24 mouse cellular contexts compared by ENCODE assay signal in the genomic region with DNA sequence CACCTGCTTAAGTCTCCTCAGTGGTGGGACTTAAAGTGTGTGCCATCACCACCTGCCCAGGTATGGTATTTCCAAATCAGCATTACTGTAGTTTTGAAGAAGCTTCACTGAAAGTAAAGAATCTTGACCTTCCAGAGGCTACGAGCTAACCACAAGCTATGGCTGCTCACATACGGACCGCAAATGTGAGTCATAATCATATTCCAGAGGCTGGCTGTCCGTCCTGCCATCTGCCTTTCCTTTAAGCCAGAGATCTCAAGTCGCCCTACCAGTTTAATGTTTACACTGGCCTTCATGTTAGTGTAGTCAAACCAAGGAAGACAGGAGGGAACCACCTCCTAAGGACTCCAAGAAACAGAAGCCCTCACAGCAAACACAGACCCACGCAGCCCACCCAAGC. TPM values are rescaled to one million over a fixed set of nuclear protein-coding genes. Genes with fewer than 3 reads are reported as not detected.
DNase-seq lines count a peak whose midpoint lies in the region; ATAC-seq and TF ChIP-seq lines count a peak whose summit lies in the region.
"Had no signal": no experiment of that assay in that cellular context is flagged by ENCODE, and none has a peak within 500 bp of the region (broad histone marks: within the 10 kb centered on the region; RNA-seq: fewer than 3 reads in every experiment).

No protein-coding gene starts in this region.

- no peak for TF ChIP-seq EP300 in stomach, postnatal 0 days (optimal IDR thresholded peaks at IDR 0.05)

- H3K36me3 ChIP-seq in kidney, adult 2 months (ENCODE audit: control insufficient read depth, insufficient read depth, low read length) = no peaks in the 10 kb centered on the region
- no peaks in the 10 kb centered on the region; the same call in 1 of the 2 replicates for H3K36me3 ChIP-seq in stomach, embryonic 16.5 days (ENCODE audit: control insufficient read depth, insufficient read depth, low read length)
- no peaks in the 10 kb centered on the region; the same call in 1 of the 2 replicates for H3K36me3 ChIP-seq in stomach, postnatal 0 days (ENCODE audit: control insufficient read depth, insufficient read depth, low read length)
- H3K36me3 ChIP-seq in midbrain, embryonic 11.5 days (ENCODE audit: control insufficient read depth, insufficient read depth, low read length) = peaks cover 13% of the 10 kb centered on the region

- no peak for TF ChIP-seq CTCF in kidney, adult 2 months (conservative IDR thresholded peaks at IDR 0.05; ENCODE audit: insufficient read depth, insufficient read length, low read depth, low read length)
- no peak for TF ChIP-seq CTCF in stomach, postnatal 0 days (IDR thresholded peaks at IDR 0.05; ENCODE audit: low read depth)
- TF ChIP-seq CTCF in embryonic fibroblast, embryonic 13.5 days (IDR thresholded peaks at IDR 0.05; ENCODE audit: borderline replicate concordance, insufficient read depth, low read length) = no peak

- H3K4me1 ChIP-seq in kidney, adult 2 months (ENCODE audit: control insufficient read depth, insufficient read depth, low read length) = peaks cover 6% of the 10 kb centered on the region; the same call in 1 of the 2 replicates
- peaks cover 3% of the 10 kb centered on the region; the same call in 1 of the 2 replicates for H3K4me1 ChIP-seq in stomach, embryonic 16.5 days (ENCODE audit: control insufficient read depth, insufficient read depth, low read length)
- no peaks in the 10 kb centered on the region for H3K4me1 ChIP-seq in stomach, postnatal 0 days (replicated peaks; ENCODE audit: control insufficient read depth, insufficient read depth)
- H3K4me1 ChIP-seq in embryonic fibroblast, embryonic 13.5 days (ENCODE audit: control insufficient read depth, insufficient read depth, low read length) = peaks cover 15% of the 10 kb centered on the region; the same call in 1 of the 2 replicates
- H3K4me1 ChIP-seq in midbrain, embryonic 11.5 days (ENCODE audit: control insufficient read depth, insufficient read depth, low read length) = no peaks in the 10 kb centered on the region
- H3K4me1 ChIP-seq: hindbrain, embryonic 15.5 days had no signal

- H3K27me3 ChIP-seq in kidney, adult 2 months (replicated peaks; ENCODE audit: control insufficient read depth, insufficient read depth, low read length) = no peaks in the 10 kb centered on the region
- H3K27me3 ChIP-seq in stomach, embryonic 16.5 days (ENCODE audit: control insufficient read depth, insufficient read depth, low read length) = no peaks in the 10 kb centered on the region
- no peaks in the 10 kb centered on the region for H3K27me3 ChIP-seq in stomach, postnatal 0 days (ENCODE audit: control insufficient read depth, insufficient read depth, low read length)
- no peaks in the 10 kb centered on the region for H3K27me3 ChIP-seq in midbrain, embryonic 11.5 days (ENCODE audit: control insufficient read depth, insufficient read depth, low read length)
- H3K27me3 ChIP-seq: embryonic facial prominence, embryonic 12.5 days; heart, embryonic 12.5 days; hindbrain, embryonic 15.5 days had no signal

- H3K4me2 ChIP-seq in stomach, embryonic 16.5 days (ENCODE audit: low read depth, low read length) = no peak overlapping the region
- no peak overlapping the region for H3K4me2 ChIP-seq in stomach, postnatal 0 days (replicated peaks; ENCODE audit: low read depth)
- H3K4me2 ChIP-seq in midbrain, embryonic 11.5 days = no peak overlapping the region
- H3K4me2 ChIP-seq: embryonic facial prominence, embryonic 12.5 days; heart, embryonic 12.5 days; hindbrain, embryonic 15.5 days had no signal

- no peak for ATAC-seq in stomach, embryonic 16.5 days (ENCODE audit: insufficient read depth, low FRiP score)
- ATAC-seq in stomach, postnatal 0 days (ENCODE audit: low FRiP score, low TSS enrichment) = no peak
- no peak for ATAC-seq in megakaryocyte, adult 5-6 weeks (ENCODE audit: poor library complexity, severe bottlenecking)
- ATAC-seq in midbrain, embryonic 11.5 days (ENCODE audit: low FRiP score) = no peak
- ATAC-seq: CD4-positive, CD25-positive, alpha-beta regulatory T cell, adult 4 months; forebrain, embryonic 14.5 days had no signal

- no peak overlapping the region for H3K9ac ChIP-seq in stomach, embryonic 16.5 days (ENCODE audit: low read length)
- H3K9ac ChIP-seq in stomach, postnatal 0 days (ENCODE audit: low read length) = no peak overlapping the region
- no peak overlapping the region for H3K9ac ChIP-seq in midbrain, embryonic 11.5 days (ENCODE audit: low read length)
- H3K9ac ChIP-seq: embryonic facial prominence, embryonic 12.5 days; heart, embryonic 12.5 days; hindbrain, embryonic 15.5 days had no signal

- no peaks in the 10 kb centered on the region for H3K9me3 ChIP-seq in stomach, embryonic 16.5 days (replicated peaks; ENCODE audit: control insufficient read depth, low read length)
- no peaks in the 10 kb centered on the region for H3K9me3 ChIP-seq in stomach, postnatal 0 days (ENCODE audit: control insufficient read depth, low read length)
- no peaks in the 10 kb centered on the region for H3K9me3 ChIP-seq in midbrain, embryonic 11.5 days (ENCODE audit: control insufficient read depth, low read length)
- H3K9me3 ChIP-seq: embryonic facial prominence, embryonic 12.5 days; forebrain, embryonic 10.5 days; G1E; heart, embryonic 12.5 days; hindbrain, embryonic 15.5 days had no signal

- WGBS in kidney, adult 2 months = 78% methylated on average over 6 of the region's 6 CpGs
- 64% methylated on average over 6 of the region's 6 CpGs for WGBS in stomach, embryonic 16.5 days
- 73% methylated on average over 6 of the region's 6 CpGs for WGBS in stomach, postnatal 0 days
- 92% methylated on average over 6 of the region's 6 CpGs for WGBS in midbrain, embryonic 11.5 days

- H3K4me3 ChIP-seq in kidney, adult 2 months (ENCODE audit: insufficient read depth, low read depth, low read length) = no peak overlapping the region
- H3K4me3 ChIP-seq in stomach, embryonic 16.5 days (replicated peaks; ENCODE audit: low read length) = no peak overlapping the region
- no peak overlapping the region for H3K4me3 ChIP-seq in stomach, postnatal 0 days (ENCODE audit: low read depth, low read length)
- H3K4me3 ChIP-seq in embryonic fibroblast, embryonic 13.5 days (ENCODE audit: insufficient read depth, low read length) = no peak overlapping the region
- H3K4me3 ChIP-seq in midbrain, embryonic 11.5 days (ENCODE audit: low read depth, low read length) = no peak overlapping the region
- H3K4me3 ChIP-seq: embryonic facial prominence, embryonic 12.5 days; erythroblast, embryonic 14.5 days; forebrain, embryonic 10.5 days; gastrocnemius, adult 2 months; heart, embryonic 12.5 days; hindbrain, embryonic 15.5 days had no signal

- TF ChIP-seq POLR2A in kidney, adult 2 months (IDR thresholded peaks at IDR 0.05; ENCODE audit: low read depth, low read length) = no peak
- no peak for TF ChIP-seq POLR2A in embryonic fibroblast, embryonic 13.5 days (IDR thresholded peaks at IDR 0.05; ENCODE audit: low read depth, low read length)

- H3K27ac ChIP-seq in kidney, adult 2 months (ENCODE audit: insufficient read depth, low read depth, low read length) = no peak overlapping the region
- peak overlapping the region; percentile 29; the same call in 1 of the 2 replicates for H3K27ac ChIP-seq in stomach, embryonic 16.5 days (ENCODE audit: low read length)
- no peak overlapping the region for H3K27ac ChIP-seq in stomach, postnatal 0 days (replicated peaks)
- H3K27ac ChIP-seq in embryonic fibroblast, embryonic 13.5 days (ENCODE audit: insufficient read depth, low read length) = peak overlapping the region; percentile 92
- H3K27ac ChIP-seq in midbrain, embryonic 11.5 days (ENCODE audit: low read depth, low read length) = no peak overlapping the region
- H3K27ac ChIP-seq: forebrain, embryonic 10.5 days; hindbrain, embryonic 15.5 days had no signal

- peak; percentile 20 for DNase-seq in kidney, adult 2 months
- DNase-seq in kidney, adult 8-10 months = no peak
- DNase-seq in stomach, postnatal 0 days (ENCODE audit: low spot score) = no peak
- no peak for DNase-seq in midbrain, embryonic 11.5 days (ENCODE audit: low spot score, missing footprints)
- DNase-seq: adrenal gland, postnatal 10 days; cerebellum, adult 11 months; cerebellum, adult 8-10 months; cerebellum, postnatal 14 days; embryo, embryonic 11 days; gastrocnemius, adult 2 months; gastrocnemius, postnatal 25 days; heart, postnatal 36 days had no signal

RNA-seq across cellular contexts. Expression of a gene that starts 21.0 kb away (rescaled TPM):
- polyA plus RNA-seq in kidney, adult 2 months (2012; rRNA removed) = 170 and 175 TPM in 2 replicates
- 54.7 and 59.3 TPM in 2 replicates for polyA plus RNA-seq in stomach, embryonic 16.5 days (2015; fragmentation: Nextera tagmentation; extraction: Ambion mirVana)
- 31.4 and 36.8 TPM in 2 replicates for polyA plus RNA-seq in stomach, postnatal 0 days (2015; fragmentation: Nextera tagmentation; extraction: Ambion mirVana)
- 38.2 and 41.0 TPM in 2 replicates for polyA plus RNA-seq in embryonic fibroblast, embryonic 13.5 days (2011; ENCODE audit: insufficient read length, low read depth, missing spikeins)
- total RNA-seq in megakaryocyte, adult 5-6 weeks (2015) = 1.8 and 2.0 TPM in 2 replicates
- not detected in 2 replicates for total RNA-seq in megakaryocyte, adult 5-6 weeks (2017)
- polyA plus RNA-seq in midbrain, embryonic 11.5 days (2014; fragmentation: Nextera tagmentation; extraction: Ambion mirVana) = 3.4 and 5.6 TPM in 2 replicates
- total RNA-seq: granulocyte monocyte progenitor cell, adult 5-6 weeks had no signal
- polyA plus RNA-seq: G1E had no signal

RNA-seq across cellular contexts. Expression of a gene that starts 38.5 kb away (rescaled TPM):
- 18.0 and 19.6 TPM in 2 replicates for polyA plus RNA-seq in kidney, adult 2 months (2012; rRNA removed)
- polyA plus RNA-seq in stomach, embryonic 16.5 days (2015; fragmentation: Nextera tagmentation; extraction: Ambion mirVana) = 23.9 and 26.4 TPM in 2 replicates
- polyA plus RNA-seq in stomach, postnatal 0 days (2015; fragmentation: Nextera tagmentation; extraction: Ambion mirVana) = 17.7 and 17.8 TPM in 2 replicates
- 26.4 and 31.6 TPM in 2 replicates for polyA plus RNA-seq in embryonic fibroblast, embryonic 13.5 days (2011; ENCODE audit: insufficient read length, low read depth, missing spikeins)
- 14.6 and 22.8 TPM in 2 replicates for total RNA-seq in megakaryocyte, adult 5-6 weeks (2015)
- 4.6 and 5.9 TPM in 2 replicates for total RNA-seq in megakaryocyte, adult 5-6 weeks (2017)
- polyA plus RNA-seq in midbrain, embryonic 11.5 days (2014; fragmentation: Nextera tagmentation; extraction: Ambion mirVana) = 60.4 and 63.4 TPM in 2 replicates

RNA-seq across cellular contexts. Expression of a gene that starts 53.3 kb away (rescaled TPM):
- 15.4 and 17.0 TPM in 2 replicates for polyA plus RNA-seq in kidney, adult 2 months (2012; rRNA removed)
- polyA plus RNA-seq in stomach, embryonic 16.5 days (2015; fragmentation: Nextera tagmentation; extraction: Ambion mirVana) = 38.1 and 41.3 TPM in 2 replicates
- 34.3 and 34.9 TPM in 2 replicates for polyA plus RNA-seq in stomach, postnatal 0 days (2015; fragmentation: Nextera tagmentation; extraction: Ambion mirVana)
- 31.1 and 43.8 TPM in 2 replicates for polyA plus RNA-seq in embryonic fibroblast, embryonic 13.5 days (2011; ENCODE audit: insufficient read length, low read depth, missing spikeins)
- total RNA-seq in megakaryocyte, adult 5-6 weeks (2015) = not detected in 2 replicates
- total RNA-seq in megakaryocyte, adult 5-6 weeks (2017) = 0.08 TPM in 1 of 2 replicates, not detected in the other
- polyA plus RNA-seq in midbrain, embryonic 11.5 days (2014; fragmentation: Nextera tagmentation; extraction: Ambion mirVana) = 27.8 and 28.3 TPM in 2 replicates
- total RNA-seq: G1E had no signal
- polyA plus RNA-seq: CD4-positive, CD25-positive, alpha-beta regulatory T cell, adult 4 months; erythroblast, embryonic 14.5 days; G1E had no signal

Comparison
In these comparisons a context has a peak if more than half of its experiments do, and no peak if none do; other contexts are left out.
1. H3K27ac ChIP-seq: peak in stomach, embryonic 16.5 days (single experiment) and embryonic fibroblast, embryonic 13.5 days (single experiment); none in kidney, adult 2 months (single experiment), stomach, postnatal 0 days (single experiment) and midbrain, embryonic 11.5 days (single experiment).